Mouse (Mus musculus) bone marrow, adult 2 months (tissue): ENCODE measurements around the gene Slc41a3. TPM values are rescaled to one million over a fixed set of nuclear protein-coding genes. Genes with fewer than 3 reads are reported as not detected.

ENCODE experiments used
- H3K27ac ChIP-seq: fragments of 200-500 bp; 2 replicates; pipeline ENCODE4 v1.5.1; 2012; ENCODE audit warnings: low read depth, mild to moderate bottlenecking, control low read depth, inconsistent platforms, low read length; ENCODE audit not compliant: control insufficient read depth, poor library complexity, insufficient read depth
- H3K4me1 ChIP-seq: fragments of 200-500 bp; 2 replicates; pipeline ENCODE4 v1.6.1; 2011; ENCODE audit warnings: low read length; ENCODE audit not compliant: control insufficient read depth, insufficient read depth
- H3K4me3 ChIP-seq: fragments of 200-500 bp; replicated peaks from 2 replicates; pipeline ENCODE3; 2011; ENCODE audit warnings: mild to moderate bottlenecking, low read depth, low read length, control low read depth; ENCODE audit not compliant: control insufficient read depth
- CTCF ChIP-seq: fragments of 200-500 bp; IDR thresholded peaks from 2 replicates; pipeline ENCODE4 v1.5.1; 2011; ENCODE audit warnings: low read length, control low read depth; ENCODE audit not compliant: control insufficient read depth, insufficient read depth
- POLR2A ChIP-seq: fragments of 200-500 bp; IDR thresholded peaks from 2 replicates; pipeline ENCODE4 v1.6.1; 2011; ENCODE audit warnings: low read depth, mild to moderate bottlenecking, control low read depth, low read length, borderline replicate concordance; ENCODE audit not compliant: control insufficient read depth
- WGBS: fragments of 180-500 bp; shearing (Covaris S2); methylation state at CpG from one replicate; pipeline ENCODE4 v1.1.7; 2018; 5-methylcytosine and 5-hydroxymethylcytosine counted together
- polyA plus RNA-seq: library from polyadenylated mRNA; stranded (reverse); fragments of >200 nt; gene quantifications from 2 replicates; pipeline ENCODE4 v1.2.4, GENCODE M21; 2011; ENCODE audit warnings: low replicate concordance; ENCODE audit not compliant: missing spikeins, insufficient read depth, insufficient read length

The Slc41a3 gene
- polyA plus RNA-seq, 1 experiment = 4.8 TPM

GRCm38 (mm10) chr6:90565357-90566215, 38.9 kb upstream of the Slc41a3 start:
- TF ChIP-seq CTCF (no peak), POLR2A (no peak)
- H3K27ac ChIP-seq = no peak overlapping the region
- H3K4me3 ChIP-seq = no peak overlapping the region
- 77% methylated on average over 13 of the region's 13 CpGs for WGBS
- H3K4me1 ChIP-seq = no peaks in the 10 kb centered on the region

DNA sequence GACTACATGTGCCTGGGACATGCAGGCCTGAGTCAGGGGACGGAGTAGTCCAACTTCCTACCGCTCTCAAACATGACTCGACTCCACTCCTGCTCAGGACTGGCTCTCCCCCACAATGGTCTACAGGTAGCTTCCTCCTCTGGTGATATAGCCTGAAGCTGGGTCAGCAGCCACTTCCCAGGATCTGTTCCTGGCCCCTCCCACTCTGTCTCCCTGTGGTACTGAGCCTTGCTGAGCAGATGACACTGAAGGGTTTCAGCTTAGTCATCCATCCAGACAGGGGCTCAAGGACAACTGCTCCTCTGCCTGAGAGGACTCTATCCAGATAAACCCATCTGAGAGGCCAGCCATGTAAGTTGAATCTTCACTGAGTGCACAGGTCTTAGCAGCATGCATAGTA, 37.0 kb upstream of the Slc41a3 start:
- Histone ChIP-seq H3K27ac (no peak overlapping the region), H3K4me3 (no peak overlapping the region), H3K4me1 (no peaks in the 10 kb centered on the region)
- no peak for TF ChIP-seq CTCF
- no peak for TF ChIP-seq POLR2A
- 75% methylated on average over 3 of the region's 3 CpGs for WGBS

DNA sequence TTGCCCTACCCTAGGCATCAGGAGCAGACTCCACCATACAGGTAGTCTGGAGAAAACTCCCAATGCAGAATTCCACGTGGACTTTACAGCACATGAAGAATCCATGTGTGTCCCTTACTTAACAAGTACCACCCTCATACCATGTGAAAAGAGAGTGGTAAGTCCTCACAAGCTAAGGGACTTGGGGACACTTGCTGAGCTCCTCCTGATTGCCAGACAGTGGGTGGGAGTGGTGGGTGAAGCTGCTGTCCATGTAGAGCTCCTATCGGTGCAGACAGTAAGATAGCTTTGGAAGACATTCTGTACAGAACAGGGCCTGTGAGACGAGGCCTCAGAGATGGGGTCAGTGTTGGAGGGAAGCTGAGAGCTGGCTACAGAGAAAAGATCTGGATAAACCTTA, 36.6 kb upstream of the Slc41a3 start:
- no peaks in the 10 kb centered on the region for H3K4me1 ChIP-seq
- 72% methylated on average over 3 of the region's 3 CpGs for WGBS
- no peak overlapping the region for H3K4me3 ChIP-seq
- H3K27ac ChIP-seq = no peak overlapping the region
- no peak for TF ChIP-seq CTCF
- TF ChIP-seq POLR2A = no peak

DNA sequence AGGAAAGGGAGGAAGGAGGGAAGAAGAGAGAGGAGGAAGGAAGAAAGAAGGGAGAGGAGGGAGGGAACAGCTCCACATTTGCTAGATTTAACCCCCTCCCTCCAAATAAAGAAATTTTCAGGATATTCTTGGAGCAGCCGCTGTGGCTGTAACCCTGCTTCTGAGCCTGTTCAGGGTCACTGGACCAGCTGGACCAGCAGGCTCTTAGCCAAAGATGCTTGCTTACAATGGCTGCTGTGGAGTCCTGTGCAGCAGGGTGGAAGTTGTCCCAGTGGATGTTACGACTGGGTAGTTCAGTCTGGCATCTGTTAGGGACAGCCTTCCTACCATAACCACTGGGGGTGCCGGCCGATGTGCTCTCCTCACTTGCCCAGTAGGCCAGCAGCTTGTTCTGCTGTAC, 35.8 kb upstream of the Slc41a3 start:
- TF ChIP-seq CTCF (no peak), POLR2A (no peak)
- H3K4me3 ChIP-seq = no peak overlapping the region
- 83% methylated on average over 4 of the region's 4 CpGs for WGBS
- H3K4me1 ChIP-seq = no peaks in the 10 kb centered on the region
- no peak overlapping the region for H3K27ac ChIP-seq

DNA sequence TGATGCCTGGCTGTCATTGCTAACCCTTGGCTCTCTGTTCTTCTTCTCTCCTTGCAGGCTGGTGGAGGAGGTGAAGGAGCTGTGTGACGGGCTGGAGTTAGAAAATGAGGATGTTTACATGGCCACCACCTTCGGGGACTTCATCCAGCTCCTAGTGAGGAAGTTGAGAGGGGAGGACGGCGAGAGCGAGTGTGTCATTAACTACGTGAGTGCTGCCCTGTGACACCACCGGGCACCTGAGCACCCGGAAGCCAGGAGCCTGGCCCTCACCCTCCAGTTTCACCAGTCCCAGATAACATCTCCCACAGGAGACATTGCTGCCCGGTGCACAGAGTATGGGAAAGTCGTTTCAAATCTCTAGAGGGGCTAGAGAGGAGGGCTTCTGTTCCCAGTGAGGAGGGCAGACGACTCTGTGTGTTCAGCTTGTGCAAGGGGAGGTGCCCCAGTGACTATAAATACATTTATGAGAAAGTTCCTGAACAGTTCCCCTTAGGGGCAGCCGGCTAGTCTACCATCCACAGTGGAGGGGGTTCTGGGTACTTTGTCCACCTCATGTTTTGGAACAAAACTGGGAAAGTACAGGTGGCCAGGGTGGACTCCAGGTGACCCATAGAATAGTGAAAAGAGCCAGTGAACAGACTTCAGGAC, 34.7 kb upstream of the Slc41a3 start:
- 17% methylated on average over 12 of the region's 12 CpGs for WGBS
- Histone ChIP-seq H3K27ac (no peak overlapping the region), H3K4me3 (no peak overlapping the region), H3K4me1 (no peaks in the 10 kb centered on the region)
- TF ChIP-seq POLR2A (no peak), CTCF (no peak)

DNA sequence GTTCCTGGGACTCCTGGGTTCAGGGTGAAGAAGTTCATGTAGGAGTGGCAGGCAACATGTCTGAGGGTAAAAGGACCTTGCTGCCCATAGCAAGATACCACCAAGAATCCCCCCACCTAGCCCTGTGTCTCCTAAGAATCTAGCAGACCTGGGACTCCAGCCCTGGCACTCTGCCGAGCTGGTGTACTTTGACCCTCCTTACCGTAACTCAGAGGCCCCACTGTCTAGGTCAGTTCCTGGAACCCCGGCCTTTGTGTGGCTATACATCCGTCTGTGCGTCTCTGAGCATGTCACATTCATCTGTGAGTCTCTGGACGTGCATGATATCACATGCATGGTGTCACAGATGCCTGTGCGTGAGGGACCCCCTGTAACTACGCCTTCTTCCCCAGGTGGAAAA, 34.1 kb upstream of the Slc41a3 start:
- WGBS = 87% methylated on average over 8 of the region's 8 CpGs
- H3K27ac ChIP-seq = no peak overlapping the region
- H3K4me1 ChIP-seq = no peaks in the 10 kb centered on the region
- no peak for TF ChIP-seq POLR2A
- no peak for TF ChIP-seq CTCF
- H3K4me3 ChIP-seq = no peak overlapping the region

DNA sequence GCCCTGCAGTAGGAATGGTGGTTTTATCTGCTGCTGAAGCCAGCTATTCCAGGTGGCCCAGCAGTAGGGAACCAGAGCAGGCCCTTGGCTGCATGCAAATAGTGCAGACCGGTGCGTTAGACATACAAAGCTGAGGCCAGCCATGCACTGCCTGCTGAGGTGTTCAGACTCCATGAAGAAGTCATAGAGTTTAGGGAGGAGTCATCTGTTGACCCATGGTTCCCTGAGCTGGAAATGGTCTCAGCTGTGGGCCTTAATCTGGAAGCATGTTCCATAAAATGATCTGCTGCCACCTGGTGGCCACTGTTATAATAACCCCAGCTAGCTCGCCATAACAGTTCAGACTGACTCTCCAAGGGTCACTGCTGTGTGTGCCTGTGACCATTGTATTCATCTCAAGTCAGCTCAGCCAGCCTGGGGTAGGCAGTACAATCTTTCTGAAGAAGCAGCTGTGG, 29.2 kb upstream of the Slc41a3 start:
- Histone ChIP-seq H3K4me1 (no peaks in the 10 kb centered on the region; the same call in 1 of the 2 replicates), H3K4me3 (no peak overlapping the region), H3K27ac (no peak overlapping the region)
- 60% methylated on average over 3 of the region's 3 CpGs for WGBS
- TF ChIP-seq CTCF (peak; percentile 63), POLR2A (no peak)

DNA sequence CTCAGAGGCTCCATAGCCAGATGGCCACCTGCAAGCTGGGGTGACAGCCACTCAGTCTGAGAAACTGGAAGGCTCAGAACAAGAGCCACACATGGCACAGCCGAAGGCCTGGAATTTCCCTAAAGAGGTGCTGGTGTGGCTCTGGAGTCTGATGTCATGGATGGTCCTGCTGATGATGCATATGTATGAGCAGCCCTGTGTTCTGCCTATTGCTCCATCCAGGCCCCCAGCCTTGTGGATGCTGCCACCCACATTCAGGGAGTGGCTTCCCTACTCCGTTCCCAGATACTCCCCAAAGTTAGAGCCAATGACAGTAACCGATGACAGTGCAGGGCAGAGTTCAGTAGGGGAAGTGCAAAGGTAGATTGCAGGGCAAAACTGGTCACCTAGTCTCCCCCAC, 26.4 kb upstream of the Slc41a3 start:
- no peaks in the 10 kb centered on the region; the same call in 1 of the 2 replicates for H3K4me1 ChIP-seq
- 82% methylated on average over 3 of the region's 3 CpGs for WGBS
- TF ChIP-seq POLR2A (no peak), CTCF (no peak)
- no peak overlapping the region for H3K27ac ChIP-seq
- no peak overlapping the region for H3K4me3 ChIP-seq

GRCm38 (mm10) chr6:90582331-90582730, 22.2 kb upstream of the Slc41a3 start:
- WGBS = 79% methylated on average over 2 of the region's 2 CpGs
- TF ChIP-seq POLR2A (no peak), CTCF (no peak)

More at GRCm38 (mm10) chr6:90582331-90582730, 22.2 kb upstream of the Slc41a3 start:
- H3K27ac ChIP-seq = no peak overlapping the region
- H3K4me3 ChIP-seq = no peak overlapping the region
- H3K4me1 ChIP-seq = no peaks in the 10 kb centered on the region
